Mouse (Mus musculus) mouse embryonic stem cell (cell line): Measurements from ENCODE around the gene 1810009A15Rik.

ENCODE experiments used
- in situ Hi-C, 2 experiments: fragments of 300-500 bp; cut with MboI; formaldehyde crosslinking; loops; 1 replicate in 1 of 2; 3 replicates in 1 of 2; pipeline ENCODE4 v1.14.3; 2019 to 2020; ENCODE audit warnings: low sequenced_read_pairs in 2 of 2, low pct_unique_long_range_greater_than_20kb in 1 of 2, mixed read lengths in 1 of 2; ENCODE audit not compliant: unreplicated experiment in 1 of 2

Gene 1810009A15Rik

DNA sequence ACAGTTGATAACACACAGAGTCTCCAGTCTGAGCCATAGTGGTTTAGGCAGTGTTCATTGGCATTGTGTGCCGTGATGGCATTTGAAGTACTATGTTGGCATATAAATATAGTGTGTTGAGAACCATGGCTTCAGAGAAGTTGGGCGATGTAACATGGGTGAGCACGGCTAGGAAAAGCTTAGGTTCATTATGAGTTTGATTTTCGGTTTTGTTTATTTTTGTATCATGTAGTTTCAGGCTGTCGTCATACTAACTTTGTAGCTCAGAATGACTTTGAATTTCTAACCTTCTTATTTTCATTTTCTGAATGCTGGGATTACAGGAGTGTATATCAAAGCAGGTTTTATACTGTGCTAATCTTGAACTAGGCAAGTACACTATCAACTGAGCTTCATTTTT, 14.8 kb downstream of the 1810009A15Rik start:
- in situ Hi-C loops, result no loop called here

DNA sequence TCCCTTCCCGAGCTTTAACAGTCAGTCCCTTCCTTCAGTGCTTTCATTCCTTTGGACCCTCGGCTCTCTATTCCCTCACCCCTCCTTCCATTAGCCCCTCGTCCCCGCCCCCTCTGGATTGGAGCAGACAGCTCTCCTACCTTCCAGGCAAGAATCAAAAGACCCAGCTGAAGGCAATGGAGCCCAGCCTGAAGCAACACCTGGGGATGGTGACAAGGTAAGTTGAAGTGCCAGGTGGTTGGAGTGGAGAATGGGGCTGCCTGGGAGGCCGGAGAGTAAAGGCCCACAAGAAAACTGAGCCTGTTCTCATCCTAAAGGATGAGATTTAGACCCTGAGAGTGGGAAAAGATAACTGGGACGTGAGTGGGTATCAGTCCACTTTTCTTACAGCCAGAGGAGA, 19.9 kb downstream of the 1810009A15Rik start:
- in situ Hi-C loops, result loop anchor here in 1 of 2 experiments (5.0 kb wide), 1 partner anchor 44 kb away; the partner anchor contains the start of gene Tut1

DNA sequence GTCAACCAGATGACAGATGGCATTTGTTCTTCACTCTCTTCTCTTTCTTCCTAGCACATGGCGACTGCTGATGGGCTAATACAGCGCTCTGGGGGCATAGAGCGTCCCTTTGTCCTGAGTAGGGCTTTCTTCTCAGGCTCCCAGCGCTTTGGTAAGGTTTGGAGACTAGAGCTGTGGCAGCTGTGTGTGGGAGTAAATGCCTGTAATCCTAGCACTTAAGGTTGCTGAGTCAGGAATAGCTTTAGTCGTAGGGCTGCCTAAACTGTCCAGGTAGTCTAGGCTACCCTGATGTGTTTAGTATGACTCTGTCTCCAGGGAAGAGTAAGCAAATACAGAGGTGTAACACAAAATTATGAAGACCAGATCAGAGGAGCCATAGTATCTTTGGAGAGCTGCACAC, 23.2 kb downstream of the 1810009A15Rik start:
- in situ Hi-C loops, result no loop called here

DNA sequence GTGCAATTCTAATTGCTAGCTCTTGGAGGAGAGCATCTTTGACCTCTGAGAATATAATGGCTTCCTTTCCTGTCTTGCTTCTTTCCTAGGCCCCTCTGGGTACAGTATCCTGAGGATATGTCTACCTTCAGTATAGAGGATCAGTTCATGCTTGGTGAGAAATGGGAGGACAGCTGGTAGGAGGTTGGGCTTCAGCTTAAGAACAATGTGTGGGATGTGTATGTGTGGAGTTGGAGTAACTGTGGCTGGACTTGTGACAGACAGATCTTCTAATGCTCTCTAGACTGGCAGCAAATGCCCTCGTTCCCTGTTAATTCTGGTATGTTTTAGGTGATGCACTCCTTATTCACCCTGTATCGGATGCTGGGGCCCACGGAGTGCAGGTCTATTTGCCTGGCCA, 25.6 kb downstream of the 1810009A15Rik start:
- in situ Hi-C loops, result no loop called here

DNA sequence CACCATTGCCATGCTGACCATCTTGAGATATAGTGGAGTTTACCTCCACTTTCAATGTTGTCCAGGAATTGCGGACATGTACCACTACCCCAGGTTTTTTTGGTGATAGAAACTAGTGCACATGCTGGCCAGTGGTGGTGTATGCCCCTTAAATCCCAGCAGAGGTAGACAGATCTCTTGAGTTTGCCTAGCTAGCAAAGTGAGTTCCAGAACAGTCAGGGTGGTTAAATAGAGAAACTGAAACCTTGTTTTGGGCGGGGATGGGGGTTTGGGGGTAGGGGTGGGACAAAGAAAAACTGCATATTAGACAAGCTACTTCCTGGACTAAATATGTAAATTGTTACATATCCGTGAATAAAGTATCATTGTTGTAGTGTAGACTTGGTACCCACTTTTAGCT, 30.3 kb downstream of the 1810009A15Rik start:
- in situ Hi-C loops, result no loop called here

DNA sequence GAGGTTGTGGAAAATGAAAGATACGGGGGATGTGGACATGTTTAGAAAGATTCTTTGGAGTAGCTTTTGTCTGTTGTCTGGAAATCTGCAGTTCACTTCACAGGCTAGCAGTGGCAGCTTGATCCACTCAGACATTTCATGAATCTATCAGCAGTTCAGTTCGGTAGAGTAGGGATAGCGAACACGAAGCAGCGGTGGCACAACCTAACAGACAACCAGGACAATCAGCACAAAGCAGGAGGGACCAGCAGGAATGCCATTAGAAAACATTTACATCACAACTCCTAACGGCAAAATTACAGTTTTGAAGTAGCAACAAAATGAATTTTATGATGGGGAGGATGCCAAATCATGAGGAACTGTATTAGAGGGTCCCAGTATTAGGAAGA, 31.0 kb downstream of the 1810009A15Rik start:
- in situ Hi-C loops, result no loop called here

DNA sequence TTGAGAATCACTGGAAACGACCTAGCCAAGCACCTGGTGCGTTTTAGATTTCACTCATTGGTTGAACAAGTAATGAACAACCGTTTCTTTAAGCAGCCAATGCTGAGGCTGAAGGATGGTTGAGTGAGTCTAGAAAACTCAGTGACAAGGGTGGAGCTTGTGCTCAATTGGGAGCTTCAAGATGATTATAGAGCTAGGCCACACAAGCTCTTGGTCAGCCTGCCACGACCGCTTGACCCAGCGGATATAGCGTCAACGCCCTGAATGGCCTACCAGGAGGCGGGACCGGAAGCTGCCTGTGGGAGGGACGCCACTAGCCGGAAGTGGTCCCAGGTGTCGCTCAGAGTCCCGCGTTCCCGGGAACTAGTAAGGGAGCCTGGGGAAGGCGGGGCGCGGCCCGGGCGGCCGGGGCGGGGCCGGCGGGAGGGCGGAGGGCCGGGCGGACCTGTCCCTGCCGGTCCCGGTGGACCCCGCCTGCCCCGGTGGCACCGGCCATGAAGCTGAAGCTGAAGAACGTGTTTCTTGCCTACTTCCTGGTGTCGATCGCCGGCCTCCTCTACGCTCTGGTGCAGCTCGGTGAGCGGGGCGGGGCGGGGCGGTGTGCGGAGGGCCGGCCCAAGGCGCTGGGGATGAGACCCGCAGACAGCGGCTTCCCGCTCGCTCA, 31.6 kb downstream of the 1810009A15Rik start, which contains the start of gene B3gat3:
Gene B3gat3, plus strand, starts transcription at position 302 of the 664 bp plus-strand sequence.
- in situ Hi-C loops, result no loop called here

DNA sequence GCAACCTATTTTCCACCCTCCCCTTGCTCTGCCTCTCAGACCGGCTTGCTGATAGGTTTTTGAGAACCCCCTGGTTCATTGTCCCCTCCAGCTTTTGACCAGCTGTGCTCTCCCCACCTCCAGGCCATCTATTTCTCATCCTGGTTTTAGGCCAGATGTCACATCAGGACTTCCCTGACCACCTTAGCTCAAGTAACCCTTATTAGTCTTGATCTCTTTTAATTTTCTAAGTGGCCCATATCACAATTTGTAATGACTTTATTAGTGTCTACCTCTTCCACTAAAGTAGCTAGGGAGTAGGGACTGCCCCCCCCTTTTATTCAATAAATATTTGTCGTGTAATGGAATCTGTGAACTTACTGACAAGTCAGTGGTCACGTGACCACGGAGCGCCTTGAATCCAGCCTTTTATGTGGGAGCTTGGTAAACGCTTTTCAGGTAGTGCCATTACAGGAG, 32.2 kb downstream of the 1810009A15Rik start:
- in situ Hi-C loops, result no loop called here

DNA sequence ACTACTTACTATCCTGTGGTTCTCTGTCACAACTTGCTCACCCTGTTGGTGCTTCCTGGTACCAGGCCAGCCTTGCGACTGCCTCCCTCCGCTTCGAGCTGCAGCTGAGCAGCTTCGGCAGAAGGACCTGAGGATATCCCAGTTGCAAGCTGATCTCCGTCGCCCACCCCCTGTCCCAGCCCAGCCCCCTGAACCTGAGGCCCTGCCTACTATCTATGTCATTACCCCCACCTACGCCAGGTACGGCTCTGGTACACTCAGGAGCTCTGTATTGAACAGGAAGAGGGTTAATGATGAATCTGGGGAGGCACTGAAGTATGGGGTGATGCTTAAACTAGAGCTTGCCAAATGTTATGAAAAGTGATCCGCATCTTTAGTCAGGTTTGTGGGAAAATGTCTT, 33.1 kb downstream of the 1810009A15Rik start:
- in situ Hi-C loops, result no loop called here

DNA sequence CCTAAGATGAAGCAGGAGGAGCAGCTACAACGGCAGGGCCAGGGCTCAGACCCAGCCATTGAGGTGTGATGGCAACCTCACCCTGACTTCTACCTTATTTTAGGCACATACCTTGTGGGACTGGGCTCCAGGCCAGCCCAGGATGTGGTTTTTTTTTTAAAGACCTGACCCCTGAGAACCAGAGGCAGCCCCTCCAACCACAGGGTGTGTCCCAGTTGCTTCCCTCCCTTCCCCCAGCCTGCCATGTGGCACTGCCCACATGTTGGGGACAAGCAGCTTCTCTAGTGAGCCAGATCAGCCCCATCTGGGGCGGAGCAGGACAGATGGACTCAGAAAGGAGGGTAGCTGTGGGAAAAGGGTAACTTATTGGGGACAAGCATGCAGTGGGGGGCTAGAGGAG, 38.1 kb downstream of the 1810009A15Rik start:
- in situ Hi-C loops, result loop anchor here in 1 of 2 experiments (25.0 kb wide), 1 partner anchor 1686 kb away; the partner anchor contains the start of genes Ddb1 and Tkfc

DNA sequence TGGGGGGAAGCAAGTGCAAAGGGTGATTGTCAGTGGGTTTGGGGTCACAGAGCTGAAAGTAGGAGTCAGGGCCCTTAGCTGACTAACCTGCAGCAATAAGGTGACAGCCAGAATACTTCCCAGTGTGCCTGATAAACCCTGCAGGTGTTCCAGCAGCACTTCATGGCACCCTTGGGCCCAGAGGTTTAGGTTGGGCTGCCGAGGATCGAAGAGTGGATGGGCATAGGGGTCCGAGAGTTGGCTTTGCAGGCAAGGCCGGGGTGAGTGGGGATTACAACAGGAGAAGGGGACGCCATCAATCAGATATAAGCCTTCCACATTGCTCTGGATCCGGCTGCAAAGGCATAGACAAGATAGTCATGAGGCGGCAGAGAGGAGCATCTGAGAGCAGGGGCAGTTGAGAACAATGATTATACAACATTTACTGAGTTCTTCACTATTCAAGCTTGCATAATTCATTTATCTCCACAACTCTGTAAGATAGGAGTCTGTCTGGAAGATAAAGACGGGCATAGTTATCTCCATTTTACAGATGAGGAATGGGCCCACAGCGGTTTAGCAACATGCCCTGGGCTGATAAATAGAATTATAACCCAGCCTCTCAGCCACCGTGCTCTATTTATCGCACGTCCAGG, 39.4 kb downstream of the 1810009A15Rik start:
- in situ Hi-C loops, result loop anchor here in 1 of 2 experiments (25.0 kb wide), 1 partner anchor 1684 kb away; the partner anchor contains the start of genes Ddb1 and Tkfc

DNA sequence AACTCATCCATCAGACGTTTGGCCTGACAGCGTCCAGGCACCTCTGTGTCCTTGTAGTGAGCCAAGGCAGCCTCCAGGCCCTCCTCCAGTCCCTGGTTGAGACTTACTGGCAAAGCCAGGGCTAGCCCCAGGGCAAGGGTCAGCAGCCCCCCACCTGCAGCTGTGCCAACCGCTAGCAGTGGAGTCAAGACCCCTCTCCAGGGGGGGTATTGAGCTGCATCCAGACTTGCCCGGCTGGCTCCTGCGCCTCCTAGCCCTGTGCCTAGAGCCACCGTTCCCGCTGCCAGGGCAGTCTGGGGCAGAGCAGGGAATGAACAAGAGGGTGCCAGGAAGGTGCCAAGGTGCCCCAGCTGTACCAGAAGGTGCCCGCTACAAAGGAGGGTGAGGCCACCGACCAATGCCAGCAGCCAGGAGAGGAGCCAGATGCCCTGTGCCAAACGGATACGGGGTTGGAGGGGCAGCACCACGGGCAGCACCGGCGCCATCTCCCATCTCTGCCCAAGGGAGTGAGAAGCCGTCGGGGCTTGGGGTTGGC, 40.1 kb downstream of the 1810009A15Rik start:
- in situ Hi-C loops, result loop anchor here in 1 of 2 experiments (25.0 kb wide), 1 partner anchor 1684 kb away; the partner anchor contains the start of genes Ddb1 and Tkfc

DNA sequence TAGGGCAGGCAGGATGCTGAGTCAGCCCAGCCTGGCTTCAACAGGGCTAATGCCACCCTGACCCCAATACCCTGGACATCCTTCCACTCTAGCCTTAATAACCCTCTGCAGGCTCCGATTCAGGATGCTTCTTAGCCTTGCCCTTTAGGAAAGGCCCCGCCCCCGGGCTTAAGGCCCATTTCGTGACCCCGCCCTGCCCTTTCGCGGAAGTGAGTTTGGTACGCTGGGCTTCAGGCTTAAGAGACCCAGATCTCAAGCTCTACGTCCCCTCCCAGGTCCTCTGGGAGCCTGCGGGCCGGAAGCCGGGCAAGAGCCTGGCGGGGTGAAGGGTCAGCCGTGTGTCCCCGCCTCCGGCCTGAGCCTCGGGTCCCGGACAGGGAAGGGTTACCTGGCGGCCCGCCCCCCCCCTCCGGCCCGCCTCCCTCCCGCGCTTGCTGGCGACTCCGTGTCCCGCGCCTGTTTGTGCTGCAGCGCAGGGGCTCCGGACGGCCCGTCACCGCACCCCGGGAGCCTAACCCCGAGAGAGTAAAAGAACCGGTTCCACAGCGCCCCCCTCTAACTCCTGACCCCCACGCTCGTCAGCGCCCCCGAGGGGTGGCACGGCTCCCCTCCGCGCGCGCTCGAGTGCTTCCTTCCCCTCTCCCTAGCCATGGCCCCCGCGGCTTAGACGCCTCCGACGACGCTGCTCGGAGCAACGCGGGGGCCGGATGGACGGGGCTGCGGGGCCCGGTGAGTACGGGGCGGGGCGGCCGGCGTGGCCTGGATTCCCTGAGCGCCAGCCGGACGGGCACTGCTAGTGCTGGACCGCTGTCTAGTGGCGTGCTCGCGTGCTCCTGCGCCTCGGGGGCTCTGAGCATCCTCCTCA, 40.8 kb downstream of the 1810009A15Rik start, which contains the start of the genes Rom1 and Eml3:
Gene Rom1, minus strand, starts transcription at position 133 of the 865 bp plus-strand sequence.
Gene Eml3, plus strand, starts transcription at position 329 of the 865 bp plus-strand sequence.
- in situ Hi-C loops, result loop anchor here in 1 of 2 experiments (25.0 kb wide), 1 partner anchor 1683 kb away; the partner anchor contains the start of genes Ddb1 and Tkfc

DNA sequence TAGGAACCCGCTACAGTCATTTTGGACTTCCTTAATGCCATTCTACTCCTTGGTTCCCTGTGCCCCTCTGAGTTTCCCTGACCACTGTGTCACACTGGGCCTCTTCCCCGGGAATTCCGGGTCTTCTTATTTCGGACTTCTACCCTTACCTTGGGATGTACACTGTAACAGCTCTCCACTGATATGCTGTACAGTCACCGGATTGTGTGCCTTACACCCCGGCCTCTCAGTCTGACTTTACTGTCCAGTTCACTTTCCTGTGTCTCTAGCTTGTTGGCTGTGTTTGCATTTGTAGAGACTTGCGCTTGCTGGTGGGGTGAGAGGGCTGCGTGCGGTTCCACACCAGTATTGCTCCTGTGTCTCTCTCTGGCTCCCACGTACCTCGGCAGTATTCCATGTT, 41.5 kb downstream of the 1810009A15Rik start:
- in situ Hi-C loops, result loop anchor here in 1 of 2 experiments (25.0 kb wide), 1 partner anchor 1682 kb away; the partner anchor contains the start of genes Ddb1 and Tkfc

DNA sequence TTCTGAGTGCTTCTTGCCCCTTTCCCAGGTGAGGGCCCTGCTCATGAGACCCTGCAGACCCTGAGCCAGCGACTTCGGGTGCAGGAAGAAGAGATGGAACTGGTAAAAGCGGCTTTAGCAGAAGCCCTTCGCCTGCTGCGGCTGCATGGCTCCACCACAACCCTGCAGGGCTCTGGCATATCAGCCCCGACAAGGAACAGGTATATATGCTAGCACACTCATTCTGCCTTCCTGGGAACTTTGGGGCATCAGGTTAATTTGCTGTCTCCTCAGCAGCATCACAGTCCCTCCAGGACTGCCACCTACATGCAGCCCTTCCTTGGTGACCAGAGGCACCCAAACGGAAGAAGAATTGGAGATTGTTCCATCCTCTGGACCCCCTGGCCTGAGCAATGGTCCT, 42.1 kb downstream of the 1810009A15Rik start:
- in situ Hi-C loops, result loop anchor here in 1 of 2 experiments (25.0 kb wide), 1 partner anchor 1682 kb away; the partner anchor contains the start of genes Ddb1 and Tkfc

DNA sequence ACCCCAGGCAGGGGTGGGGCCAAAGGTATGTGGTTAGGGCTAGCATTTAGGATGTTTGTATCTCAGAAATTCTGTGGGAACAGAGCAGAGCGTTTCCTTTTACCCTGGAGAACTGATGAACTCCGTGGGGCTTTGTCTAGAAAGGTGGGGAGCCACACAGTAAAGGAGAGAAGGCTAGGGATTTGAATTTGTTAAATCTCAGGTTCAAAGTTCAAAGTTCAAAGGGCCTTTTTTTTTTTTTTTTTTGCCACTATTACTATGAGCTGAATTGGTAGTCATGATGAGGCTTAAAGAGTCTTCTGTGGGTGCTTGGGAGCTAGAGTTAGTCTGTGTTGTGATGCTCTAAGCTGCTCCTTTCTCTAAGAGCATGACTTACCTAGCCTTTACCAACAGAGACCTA, 48.1 kb downstream of the 1810009A15Rik start:
- in situ Hi-C loops, result loop anchor here in 1 of 2 experiments (25.0 kb wide), 1 partner anchor 1676 kb away; the partner anchor contains the start of genes Ddb1 and Tkfc
